Mouse (Mus musculus): ENCODE results near the gene Obp2b.

Gene Obp2b

DNA sequence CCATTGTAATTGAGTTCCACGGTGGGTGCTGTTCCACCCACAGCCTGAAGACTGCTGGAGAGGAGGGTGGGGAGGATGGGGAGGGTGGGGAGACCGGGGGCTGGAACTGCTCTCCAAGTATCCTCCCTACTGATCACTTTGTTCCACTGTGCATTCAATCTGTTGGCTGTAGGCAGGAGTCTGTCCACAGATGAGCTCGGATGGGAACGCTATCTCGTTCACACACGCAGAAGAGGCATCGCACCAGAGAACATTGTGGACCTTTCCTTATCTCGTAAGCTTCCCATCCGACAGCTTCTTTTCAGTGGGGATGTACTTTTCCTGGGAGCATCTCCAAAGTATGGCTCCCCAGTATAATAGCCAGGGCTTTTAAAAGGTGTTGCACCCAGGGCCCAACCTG, 42.3 kb downstream of the Obp2b start:
- DNase-seq (ENCODE audit: low read depth) = no peak

DNA sequence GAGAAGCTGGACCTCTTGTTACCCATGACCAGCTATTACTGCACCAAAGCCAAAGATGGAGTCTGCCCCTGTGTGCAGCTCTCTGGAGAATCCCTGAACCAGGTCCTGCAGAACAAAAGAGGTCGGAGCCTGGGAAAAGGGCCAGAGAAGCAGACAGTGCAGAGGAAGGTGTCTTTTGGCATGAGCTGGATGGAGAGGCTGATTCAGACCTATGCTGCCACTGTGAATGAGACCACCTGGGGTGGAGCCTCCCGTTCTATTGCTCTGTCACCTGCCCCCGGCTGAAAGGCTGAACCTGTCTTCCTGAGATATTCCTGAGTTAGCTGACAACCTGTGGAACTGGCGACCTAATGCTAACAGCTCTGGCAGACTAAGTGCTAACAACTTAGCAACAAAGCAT, 44.1 kb downstream of the Obp2b start:
- no peak for DNase-seq (ENCODE audit: low read depth)

DNA sequence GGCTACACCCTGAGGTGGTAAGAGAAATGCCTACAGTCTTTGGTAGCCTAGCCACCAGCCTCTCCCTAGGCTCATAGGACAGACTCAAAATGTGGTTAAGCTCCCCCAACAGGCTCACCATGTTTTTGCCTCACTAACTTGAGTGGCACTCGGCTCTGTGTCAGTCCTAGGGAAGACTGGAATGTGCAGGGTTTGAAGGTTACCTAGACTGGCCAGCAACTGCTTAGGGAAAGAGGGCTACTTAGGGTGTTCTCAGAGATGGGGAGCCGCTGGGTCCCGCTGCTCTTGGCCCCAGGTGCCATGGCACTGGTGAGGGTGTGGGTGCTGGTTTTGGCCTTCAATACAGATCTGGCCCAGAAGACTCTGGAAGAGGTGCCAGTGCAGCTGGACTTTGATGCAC, 45.1 kb downstream of the Obp2b start, which contains the start of gene Gm13539:
Gene Gm13539 (plus strand): TSS at position 301 of the 400 bp plus-strand sequence.
- DNase-seq (ENCODE audit: low read depth) = no peak

DNA sequence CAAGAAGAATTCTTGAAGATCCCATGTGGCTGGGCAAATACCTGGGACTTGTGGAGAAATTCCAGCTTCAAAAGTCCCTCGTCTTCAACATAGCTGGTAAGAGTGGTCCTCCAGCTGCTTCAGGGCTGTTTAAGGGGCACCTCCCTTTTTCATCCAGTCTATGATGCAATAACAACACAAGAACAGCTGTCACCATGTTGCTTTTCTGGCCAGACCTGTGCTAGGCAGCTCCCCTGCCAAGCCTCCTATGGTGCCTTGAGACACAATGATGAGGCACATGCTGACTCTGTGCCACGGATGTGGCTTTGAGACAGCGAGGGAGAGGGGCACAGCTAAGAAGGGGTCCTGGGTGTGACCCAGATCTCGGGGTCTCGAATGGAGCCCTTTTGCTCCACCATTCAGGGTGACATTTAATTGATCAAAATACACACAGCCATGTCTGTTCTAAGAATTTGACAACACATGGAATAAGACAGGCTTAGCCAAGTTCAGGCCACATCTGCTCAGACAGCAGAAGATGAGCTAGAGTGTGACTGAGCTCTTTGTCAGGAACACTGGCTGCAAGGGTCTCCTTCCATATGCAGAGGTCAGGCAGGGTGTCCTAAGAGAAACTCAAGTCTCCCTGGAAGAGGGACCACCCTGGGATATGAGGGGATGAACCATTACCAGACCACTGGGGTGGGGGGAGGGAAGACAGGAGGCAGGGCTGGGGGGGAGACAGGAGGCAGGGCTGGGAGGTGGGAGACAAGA, 48.9 kb downstream of the Obp2b start:
- no peak for DNase-seq (ENCODE audit: low read depth)

DNA sequence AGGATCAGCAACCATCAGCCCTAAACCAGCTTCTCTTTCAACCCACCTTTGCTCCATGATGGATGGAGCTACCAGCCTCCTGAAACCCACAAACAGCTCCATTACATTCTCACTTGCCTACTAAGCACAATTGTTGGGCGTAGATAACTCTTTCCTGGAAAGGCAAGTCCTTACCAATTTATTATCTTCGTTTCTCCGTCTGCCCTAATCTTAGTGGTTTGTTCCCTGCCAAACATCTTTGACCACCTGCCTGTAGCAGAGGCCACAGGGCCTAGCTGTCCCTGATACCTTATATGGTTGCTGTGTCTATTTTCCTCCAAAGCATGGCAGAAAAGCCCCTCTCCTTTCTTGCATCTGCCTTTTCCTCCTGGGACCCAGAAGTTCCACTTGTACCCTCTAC, 52.3 kb downstream of the Obp2b start:
- DNase-seq (ENCODE audit: low read depth) = no peak

All from naive thymus-derived CD4-positive, alpha-beta T cell, adult 2 months (primary cell).